Mouse (Mus musculus) liver, postnatal 0 days (tissue): ENCODE results near the gene Zbtb8os. TPM values are rescaled to one million over a fixed set of nuclear protein-coding genes. Genes with fewer than 3 reads are reported as not detected.

Source experiments
- ATAC-seq: fragments of 200-750 bp; cut with Nextera tagmentation; 2 replicates; pipeline ENCODE4 v1.8.0; 2017; ENCODE audit warnings: mild to moderate bottlenecking, moderate library complexity
- DNase-seq: peaks from one replicate; pipeline ENCODE4 v3.0.0-alpha.2; 2016
- H3K27ac ChIP-seq: fragments of 300-500 bp; sonication (generic); 2 replicates; pipeline ENCODE4 v1.5.1; 2014; ENCODE audit warnings: antibody characterized with exemption, moderate library complexity, mild to moderate bottlenecking, low read depth
- H3K27me3 ChIP-seq: fragments of 300-500 bp; sonication (generic); 2 replicates; pipeline ENCODE4 v1.6.1; 2014; ENCODE audit warnings: low read length, control low read depth, mixed read lengths; ENCODE audit not compliant: insufficient read depth
- H3K36me3 ChIP-seq: fragments of 300-500 bp; sonication (generic); replicated peaks from 2 replicates; pipeline ENCODE4 v1.6.1; 2014; ENCODE audit warnings: mild to moderate bottlenecking, control low read depth, low read length, moderate library complexity, mixed read lengths; ENCODE audit not compliant: insufficient read depth
- H3K4me1 ChIP-seq: fragments of 300-500 bp; sonication (generic); 2 replicates; pipeline ENCODE4 v1.6.1; 2014; ENCODE audit warnings: antibody characterized with exemption, mild to moderate bottlenecking, control low read depth; ENCODE audit not compliant: insufficient read depth
- H3K4me2 ChIP-seq: fragments of 300-500 bp; sonication (generic); 2 replicates; pipeline ENCODE4 v1.6.1; 2014; ENCODE audit warnings: low read depth, mild to moderate bottlenecking, low read length, moderate library complexity, mixed read lengths
- H3K4me3 ChIP-seq: fragments of 300-500 bp; sonication (generic); 2 replicates; pipeline ENCODE4 v1.5.1; 2014; ENCODE audit warnings: low read depth, low read length
- H3K9ac ChIP-seq: fragments of 300-500 bp; sonication (generic); replicated peaks from 2 replicates; pipeline ENCODE4 v1.6.1; 2014; ENCODE audit warnings: mild to moderate bottlenecking, moderate library complexity
- H3K9me3 ChIP-seq: fragments of 300-500 bp; sonication (generic); 2 replicates; pipeline ENCODE4 v1.6.1; 2016; ENCODE audit warnings: mild to moderate bottlenecking, control low read depth, low read length, mixed read lengths
- CTCF ChIP-seq: sonication (generic); IDR thresholded peaks from 2 replicates; pipeline ENCODE4 v1.5.1; 2016; ENCODE audit warnings: antibody characterized with exemption, low read depth
- EP300 ChIP-seq: IDR thresholded peaks from 2 replicates; pipeline ENCODE4 v1.6.1; 2016; ENCODE audit warnings: antibody characterized with exemption, low read depth, mild to moderate bottlenecking
- WGBS: fragments of 180-500 bp; shearing (Covaris S2); extraction: QIAGEN DNeasy Blood & Tissue Kit; methylation state at CpG from one replicate; pipeline ENCODE4 v1.1.7; 2014; ENCODE audit not compliant: insufficient replicate concordance; 5-methylcytosine and 5-hydroxymethylcytosine counted together
- polyA plus RNA-seq: library from polyadenylated mRNA; unstranded; fragments of >200 nt; fragmentation: Nextera tagmentation; extraction: Ambion mirVana; gene quantifications from 2 replicates; pipeline ENCODE4 v1.2.1, GENCODE M21; 2015

The Zbtb8os gene
- polyA plus RNA-seq, result 32.2 and 34.2 TPM in 2 replicates

GRCm38 (mm10) chr4:129335216-129336074, at the start of gene Zbtb8os, which contains the start of gene Rbbp4:
TSS of gene Zbtb8os (plus strand) at chr4:129335695.
TSS of gene Rbbp4 (minus strand) at chr4:129335370.
- Histone ChIP-seq H3K36me3 (peaks cover 27% of the 10 kb centered on the region), H3K9me3 (no peaks in the 10 kb centered on the region), H3K4me1 (peaks cover 48% of the 10 kb centered on the region), H3K27me3 (no peaks in the 10 kb centered on the region), H3K9ac (peak within 1 kb of the TSS; percentile 82), H3K4me3 (peak within 1 kb of the TSS; percentile 90), H3K27ac (peak within 1 kb of the TSS; percentile 97), H3K4me2 (peak within 1 kb of the TSS; percentile 76)
- DNase-seq (peak; percentile 100), ATAC-seq (peak; percentile 88)
- TF ChIP-seq EP300 (peak; percentile 68), CTCF (peak; percentile 32)
- under 1% methylated on average over 73 of the region's 73 CpGs for WGBS

GRCm38 (mm10) chr4:129286001-129286682, 49.4 kb upstream of the Zbtb8os start:
- Histone ChIP-seq H3K4me2 (no peak overlapping the region), H3K4me1 (peaks cover 10% of the 10 kb centered on the region), H3K9ac (no peak overlapping the region), H3K4me3 (no peak overlapping the region), H3K9me3 (no peaks in the 10 kb centered on the region), H3K36me3 (no peaks in the 10 kb centered on the region), H3K27ac (no peak overlapping the region), H3K27me3 (peaks cover 25% of the 10 kb centered on the region)
- ATAC-seq (no peak), DNase-seq (no peak)
- WGBS, result 59% methylated on average over 5 of the region's 5 CpGs
- TF ChIP-seq CTCF (no peak), EP300 (no peak)

GRCm38 (mm10) chr4:129286683-129287471, 48.6 kb upstream of the Zbtb8os start:
- WGBS, result 5% methylated on average over 26 of the region's 28 CpGs
- H3K27me3 ChIP-seq, result peaks cover 25% of the 10 kb centered on the region
- no peak overlapping the region for H3K27ac ChIP-seq
- TF ChIP-seq EP300 (no peak), CTCF (no peak)
- peak overlapping the region; percentile 50 for H3K9ac ChIP-seq
- peak overlapping the region; percentile 51 for H3K4me3 ChIP-seq
- H3K9me3 ChIP-seq, result no peaks in the 10 kb centered on the region
- H3K36me3 ChIP-seq, result no peaks in the 10 kb centered on the region
- peaks cover 10% of the 10 kb centered on the region for H3K4me1 ChIP-seq
- DNase-seq (no peak), ATAC-seq (no peak)
- peak overlapping the region; percentile 90 for H3K4me2 ChIP-seq

GRCm38 (mm10) chr4:129287472-129287981, 48.0 kb upstream of the Zbtb8os start, which contains the start of gene Sync:
TSS of gene Sync (plus strand) at chr4:129287617.
- Histone ChIP-seq H3K4me3 (peak within 1 kb of the TSS; percentile 51), H3K4me1 (peaks cover 10% of the 10 kb centered on the region), H3K27me3 (peaks cover 25% of the 10 kb centered on the region), H3K9ac (peak within 1 kb of the TSS; percentile 50), H3K9me3 (no peaks in the 10 kb centered on the region), H3K36me3 (no peaks in the 10 kb centered on the region), H3K27ac (no peak within 1 kb of the TSS), H3K4me2 (peak within 1 kb of the TSS; percentile 90)
- ATAC-seq (peak; percentile 29; the same call in 1 of the 2 replicates), DNase-seq (peak; percentile 38)
- WGBS, result 1% methylated on average over 50 of the region's 53 CpGs
- TF ChIP-seq CTCF (no peak), EP300 (no peak)

GRCm38 (mm10) chr4:129288067-129288466, 47.4 kb upstream of the Zbtb8os start:
- Histone ChIP-seq H3K4me3 (no peak overlapping the region), H3K9me3 (no peaks in the 10 kb centered on the region), H3K27ac (no peak overlapping the region), H3K4me2 (peak overlapping the region; percentile 90; the same call in 1 of the 2 replicates), H3K4me1 (peaks cover 10% of the 10 kb centered on the region), H3K9ac (no peak overlapping the region), H3K36me3 (no peaks in the 10 kb centered on the region), H3K27me3 (peaks cover 25% of the 10 kb centered on the region)
- WGBS, result 51% methylated on average over 3 of the region's 3 CpGs
- DNase-seq (no peak), ATAC-seq (no peak)
- TF ChIP-seq CTCF (no peak), EP300 (no peak)
